Mouse (Mus musculus): ENCODE data around the gene Gmfb. TPM values are rescaled to one million over a fixed set of nuclear protein-coding genes. Genes with fewer than 3 reads are reported as not detected.

The Gmfb gene
- total RNA-seq, 2 experiments from 2014 or later = 28.0 to 31.3 TPM

DNA sequence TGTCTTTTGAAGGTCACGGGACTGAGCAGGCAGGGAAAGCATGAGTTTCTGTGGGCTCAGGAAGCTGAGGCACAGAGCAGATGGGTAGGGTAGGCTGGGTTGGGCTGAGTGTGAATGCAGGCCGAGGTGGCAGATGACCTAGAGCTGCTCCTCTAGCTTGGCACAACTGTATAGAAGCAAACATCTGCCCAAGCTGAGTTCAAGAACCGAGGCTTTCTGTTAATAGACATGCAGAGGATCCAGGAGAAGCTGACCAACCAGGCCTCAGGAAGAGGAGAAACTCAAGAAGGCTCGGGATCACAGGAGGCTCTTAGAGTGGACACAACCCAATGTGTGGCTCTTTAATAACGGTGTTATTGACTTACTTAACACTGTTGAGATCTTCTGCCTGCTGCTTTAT is 15.9 kb downstream of the Gmfb start:
- intact Hi-C loops (cut with DNase I) = no loop called here
- no peak for DNase-seq

DNA sequence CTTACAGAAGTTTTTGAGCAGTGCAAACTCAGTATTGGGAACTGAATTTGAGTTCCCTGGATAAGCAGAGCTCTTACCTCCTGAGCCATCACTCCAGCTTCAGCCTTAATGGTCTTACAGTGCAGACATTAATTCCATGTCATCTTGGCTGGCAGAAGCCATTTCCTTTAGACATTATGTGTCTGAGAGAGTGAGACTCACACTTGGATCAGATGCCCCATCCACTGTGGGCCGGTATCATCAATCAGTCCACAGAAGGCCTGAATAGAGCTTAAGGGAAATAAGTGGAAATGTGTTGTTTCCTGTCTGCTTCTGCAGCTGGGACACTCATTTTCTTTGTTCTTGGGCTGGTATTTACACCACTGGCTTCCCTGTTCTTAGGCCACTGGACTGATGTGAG is 18.3 kb downstream of the Gmfb start:
- intact Hi-C loops (cut with DNase I) = no loop called here
- DNase-seq = no peak

DNA sequence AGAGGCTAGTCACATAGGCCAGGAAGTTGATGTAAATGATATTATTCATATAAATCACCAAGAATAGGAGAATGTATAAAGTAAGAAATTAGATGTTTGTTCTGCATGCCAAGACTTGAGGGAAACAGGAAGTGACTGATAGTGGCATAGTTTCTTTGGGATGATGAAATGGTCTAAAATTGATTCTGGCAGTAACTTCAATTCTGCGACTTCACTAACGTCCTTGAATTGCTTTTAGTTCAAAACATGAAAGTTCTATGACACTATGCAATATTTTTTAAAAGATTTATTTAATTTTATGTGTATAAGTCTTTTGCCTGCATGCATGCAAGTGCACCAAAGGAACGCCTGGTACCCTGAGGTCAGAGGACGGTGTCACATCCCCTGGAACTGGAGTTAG is 18.8 kb downstream of the Gmfb start:
- intact Hi-C loops (cut with DNase I) = no loop called here
- no peak for DNase-seq

DNA sequence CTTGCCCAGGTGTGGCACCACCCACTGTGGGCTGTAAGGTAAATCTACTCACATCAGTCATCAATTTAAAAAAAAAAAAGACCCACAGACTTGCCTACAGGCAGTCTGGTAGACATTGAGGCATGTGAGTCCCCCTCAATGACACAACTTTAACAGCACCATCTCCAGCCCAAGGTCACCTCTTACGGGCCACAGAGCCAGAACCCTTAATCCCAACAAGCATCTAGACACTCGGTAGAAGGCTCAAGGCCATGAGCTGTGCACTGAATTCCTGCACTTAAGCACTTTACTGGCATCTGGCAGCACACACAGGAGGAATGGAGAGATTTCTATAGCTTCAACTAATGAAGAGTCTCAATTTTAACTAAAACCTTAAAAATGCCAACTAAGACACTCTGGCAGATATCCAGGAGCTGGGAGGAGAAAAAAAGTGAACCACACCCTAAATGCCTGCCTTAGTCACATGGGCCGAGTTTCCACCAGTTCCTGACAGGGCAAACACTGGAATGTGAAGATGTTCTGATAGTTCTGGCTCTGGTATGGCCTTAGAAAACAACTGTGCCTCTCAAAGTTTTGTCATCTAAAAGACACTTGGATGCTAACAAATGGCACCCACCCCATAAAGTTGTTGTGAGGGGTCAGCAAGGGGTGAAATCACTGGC is 21.2 kb downstream of the Gmfb start:
- intact Hi-C loops (cut with DNase I) = no loop called here
- no peak for DNase-seq

DNA sequence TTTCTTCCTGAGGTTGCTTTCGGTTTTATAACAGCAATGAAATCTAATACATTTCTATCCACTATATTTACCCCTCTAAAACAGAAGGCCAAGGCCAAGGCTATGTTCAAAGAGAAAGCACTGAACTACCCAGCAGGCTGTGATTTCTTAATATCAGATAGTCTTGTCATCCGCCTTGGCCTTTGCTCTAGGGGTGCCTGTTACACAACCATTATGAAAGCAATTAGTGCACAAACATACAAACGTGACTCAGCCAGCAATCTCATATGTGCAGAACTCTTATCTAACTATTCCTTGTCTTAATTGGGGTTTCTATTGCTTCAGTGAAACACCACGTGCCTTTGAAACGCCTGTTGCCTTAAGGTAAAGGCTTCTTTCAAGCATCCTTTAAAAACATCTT is 27.9 kb downstream of the Gmfb start:
- intact Hi-C loops (cut with DNase I) = no loop called here
- no peak for DNase-seq

DNA sequence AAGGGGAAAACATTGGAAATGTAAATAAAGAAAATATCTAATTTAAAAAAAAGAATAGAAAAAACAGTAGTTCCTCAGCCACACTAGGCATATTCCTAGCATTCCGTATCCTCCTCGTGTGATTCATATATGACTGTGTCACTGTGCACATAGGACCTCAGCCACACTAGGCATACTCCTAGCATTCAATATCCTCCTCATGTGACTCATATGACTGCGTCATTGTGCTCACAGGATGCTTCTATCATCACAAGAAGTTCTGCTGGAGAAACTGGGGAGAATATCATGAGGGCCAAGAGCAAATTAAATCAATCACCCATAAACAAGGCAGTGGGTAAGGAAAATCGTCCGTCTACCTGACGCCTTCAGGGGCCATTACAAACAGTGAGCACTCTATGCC is 31.3 kb downstream of the Gmfb start:
- no peak for DNase-seq
- intact Hi-C loops (cut with DNase I) = loop anchor here (2.0 kb wide), 1 partner anchor 28 kb away; no protein-coding TSS in a partner anchor

DNA sequence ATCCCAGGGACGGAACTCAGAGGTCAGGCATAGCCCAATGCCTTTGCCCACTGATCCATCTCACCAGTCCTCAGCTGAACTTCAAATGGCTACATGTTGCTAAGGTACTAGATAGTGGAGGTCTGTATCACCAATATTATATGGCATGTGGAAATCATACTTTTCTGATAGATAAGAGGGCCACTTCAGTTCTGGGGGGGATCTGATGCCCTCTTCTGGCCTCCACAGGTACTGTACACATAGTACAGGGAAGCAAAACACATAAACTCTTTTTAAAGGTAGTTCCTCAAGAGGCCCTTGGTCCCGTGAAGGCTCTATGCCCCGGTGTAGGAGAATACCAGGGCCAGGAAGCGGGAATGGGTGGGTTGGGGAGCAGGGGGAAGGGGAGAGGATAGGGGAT is 31.7 kb downstream of the Gmfb start:
- intact Hi-C loops (cut with DNase I) = loop anchor here (2.0 kb wide), 1 partner anchor 28 kb away; no protein-coding TSS in a partner anchor
- DNase-seq = no peak

DNA sequence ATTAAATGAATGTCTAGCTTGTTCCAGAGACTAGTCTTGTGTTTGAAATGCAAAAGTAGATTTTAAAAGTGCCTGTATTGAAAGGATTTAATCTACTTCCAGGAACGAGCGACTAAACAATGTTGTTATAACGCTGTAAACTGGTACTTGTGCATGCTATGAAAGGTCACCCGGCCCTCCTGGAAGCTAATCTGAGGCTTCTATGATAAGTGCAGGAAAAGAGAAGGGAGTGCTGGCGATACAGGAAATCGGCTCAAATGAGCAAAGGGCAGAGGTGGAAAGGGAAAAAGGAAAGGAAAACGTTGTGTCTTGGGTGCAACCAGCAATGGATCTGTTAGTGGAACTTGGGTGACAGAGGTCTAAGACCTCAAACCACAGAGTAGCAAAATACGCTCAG is 33.5 kb downstream of the Gmfb start:
- DNase-seq = no peak

DNA sequence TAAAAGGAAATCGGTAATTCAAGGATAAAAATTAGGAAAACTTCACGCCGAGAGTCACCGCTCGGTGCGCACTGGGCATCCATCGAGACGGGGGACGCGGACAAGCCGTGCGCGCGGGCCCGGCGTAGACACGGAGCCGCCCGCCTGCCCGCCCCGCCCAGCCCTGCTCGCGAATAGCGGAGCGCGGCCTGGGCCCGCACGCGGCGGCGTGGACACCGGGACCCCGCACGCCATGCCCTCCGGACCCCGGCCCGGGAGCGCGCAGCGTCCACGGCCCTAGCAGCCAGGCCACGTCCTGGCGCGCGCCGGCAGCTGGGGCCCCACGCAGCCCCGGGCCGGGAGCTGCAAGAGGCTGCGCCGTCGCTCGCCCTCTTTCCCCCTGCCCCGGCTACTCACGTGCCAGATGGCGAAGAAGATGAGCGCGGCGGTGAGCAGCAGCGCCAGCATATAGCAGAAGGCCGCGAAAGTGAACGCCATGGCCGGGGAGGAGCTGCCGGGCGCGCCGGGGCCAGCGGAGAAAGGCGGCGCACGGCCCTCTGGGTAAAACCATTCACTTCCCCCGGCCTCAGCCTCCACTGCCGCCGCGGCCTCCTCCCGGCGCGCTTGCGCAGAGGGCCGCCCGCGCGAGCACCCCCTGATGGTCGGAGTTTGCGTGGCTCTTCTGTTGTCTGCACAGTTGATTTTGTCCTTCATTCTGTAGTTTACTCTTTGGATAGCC is 34.1 kb downstream of the Gmfb start, which contains the start of gene Cnih1:
Gene Cnih1, minus strand, starts transcription at position 625 of the 718 bp plus-strand sequence.
- intact Hi-C loops (cut with DNase I) = no loop called here

More for the DNA sequence above, 33.5 kb downstream of the Gmfb start:
- intact Hi-C loops (cut with DNase I) = no loop called here

DNA sequence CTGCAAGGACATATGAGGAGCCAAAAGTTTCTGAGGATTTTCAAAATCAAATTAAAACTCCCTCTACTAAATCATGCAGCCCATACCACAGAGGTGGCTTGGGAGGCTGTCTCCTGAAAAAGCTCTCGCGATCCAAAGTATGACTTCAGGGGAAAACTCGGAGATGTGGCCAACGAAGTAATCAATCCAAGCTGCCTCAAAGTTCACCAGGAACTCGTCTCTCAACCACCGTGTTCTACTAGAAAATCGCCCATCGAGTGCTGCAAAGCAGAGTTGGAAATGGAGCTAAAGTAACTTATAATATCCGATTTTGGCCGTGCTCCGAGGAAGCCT is 34.6 kb downstream of the Gmfb start:
- intact Hi-C loops (cut with DNase I) = no loop called here
- DNase-seq = no peak

More for the DNA sequence above, 34.1 kb downstream of the Gmfb start, which contains the start of gene Cnih1:
- peak; percentile 91 for DNase-seq

DNA sequence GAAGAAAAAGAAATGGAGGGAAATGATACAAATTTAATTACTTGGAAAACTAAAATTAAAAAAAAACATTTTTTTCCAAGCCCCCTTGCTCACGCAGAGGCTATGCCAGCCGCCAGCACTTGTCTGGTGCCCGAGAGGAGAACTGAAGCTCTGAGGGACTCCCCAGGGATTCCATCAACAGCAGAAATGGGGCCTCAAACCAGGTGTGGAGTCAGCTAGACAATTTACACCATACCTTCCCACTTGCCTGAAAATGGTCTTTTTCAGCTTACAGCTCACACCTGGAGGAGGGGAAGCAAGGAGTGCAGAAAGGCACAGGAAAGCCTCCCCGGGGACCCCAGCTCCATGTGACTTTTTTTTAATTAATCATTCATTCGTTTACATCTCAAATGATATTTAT is 36.8 kb downstream of the Gmfb start:
- DNase-seq = no peak
- intact Hi-C loops (cut with DNase I) = no loop called here

DNA sequence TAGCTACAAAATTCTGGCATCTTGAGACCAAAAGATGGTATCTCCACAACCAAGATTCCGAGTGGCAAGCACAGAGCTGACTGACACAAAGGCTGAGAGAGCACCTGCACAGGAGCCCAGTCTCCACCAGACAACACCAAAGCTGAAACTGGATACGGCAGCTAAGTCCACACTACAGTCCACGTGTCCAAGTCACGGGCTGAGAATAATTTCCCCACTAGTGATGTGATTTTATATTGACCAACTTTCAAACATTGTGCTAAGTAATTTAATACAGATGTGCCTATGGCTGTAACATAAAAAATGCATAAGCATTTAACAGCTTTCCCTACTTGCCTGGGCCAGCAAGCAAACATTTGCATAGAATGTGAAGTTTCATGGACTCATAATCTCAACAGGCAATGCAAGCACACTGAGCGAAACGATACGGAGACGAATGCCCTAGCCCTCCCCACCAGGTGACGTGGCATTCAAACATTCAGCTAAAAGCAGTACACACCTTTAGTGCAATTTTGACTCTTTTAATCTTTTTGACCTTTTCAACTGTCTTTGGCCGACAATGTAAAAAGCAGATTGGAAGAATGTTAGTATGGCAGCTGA is 38.6 kb downstream of the Gmfb start:
- no peak for DNase-seq
- intact Hi-C loops (cut with DNase I) = no loop called here

DNA sequence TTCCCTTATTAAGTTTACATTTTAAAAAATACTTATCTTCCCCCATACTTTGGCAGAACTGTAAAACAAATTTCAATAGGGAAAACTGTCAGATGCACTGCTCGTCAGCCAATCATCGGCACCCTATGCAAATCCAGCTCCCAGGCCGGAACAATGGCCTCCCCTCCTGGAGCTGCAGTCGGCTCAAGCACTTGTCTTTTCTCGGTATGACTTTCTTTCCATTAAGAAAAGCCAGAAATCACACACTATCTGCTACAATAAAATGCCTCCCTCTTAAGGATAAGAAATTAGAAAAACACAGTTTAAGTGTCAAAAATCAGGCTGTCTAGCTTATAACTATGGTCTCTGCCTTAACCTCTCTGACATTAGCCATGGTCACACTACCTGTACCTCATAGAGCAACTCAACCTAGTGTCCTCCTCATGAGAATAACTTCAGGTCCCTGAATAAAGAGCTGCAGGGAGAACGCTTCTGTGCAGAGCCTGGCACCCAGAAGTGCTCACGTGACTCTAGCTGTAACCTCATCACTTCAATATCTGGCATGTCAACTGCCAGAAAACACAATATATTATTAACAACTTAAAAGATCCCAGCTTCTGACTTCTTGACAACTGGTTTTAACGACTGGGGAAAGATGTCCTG is 39.7 kb downstream of the Gmfb start:
- intact Hi-C loops (cut with DNase I) = no loop called here
- no peak for DNase-seq

DNA sequence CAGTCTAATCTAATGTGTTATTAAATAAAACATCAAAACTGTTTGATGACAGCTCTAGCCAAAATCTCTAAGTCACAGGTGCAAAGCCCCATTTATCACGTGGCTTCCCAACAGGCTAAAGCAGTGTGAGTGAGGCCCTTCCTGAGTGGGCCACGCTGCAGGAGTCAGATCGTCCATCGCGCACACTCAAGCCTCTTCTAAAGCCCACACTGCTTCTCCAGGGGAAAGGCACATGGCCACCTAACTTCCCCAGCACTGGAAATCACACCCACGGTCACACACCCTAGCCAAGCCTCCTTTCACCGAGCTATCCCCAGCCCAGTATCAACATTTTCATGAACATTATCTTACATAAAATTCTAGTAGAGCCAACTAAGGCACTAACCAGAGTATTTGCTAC is 41.0 kb downstream of the Gmfb start:
- intact Hi-C loops (cut with DNase I) = no loop called here
- DNase-seq = no peak

DNA sequence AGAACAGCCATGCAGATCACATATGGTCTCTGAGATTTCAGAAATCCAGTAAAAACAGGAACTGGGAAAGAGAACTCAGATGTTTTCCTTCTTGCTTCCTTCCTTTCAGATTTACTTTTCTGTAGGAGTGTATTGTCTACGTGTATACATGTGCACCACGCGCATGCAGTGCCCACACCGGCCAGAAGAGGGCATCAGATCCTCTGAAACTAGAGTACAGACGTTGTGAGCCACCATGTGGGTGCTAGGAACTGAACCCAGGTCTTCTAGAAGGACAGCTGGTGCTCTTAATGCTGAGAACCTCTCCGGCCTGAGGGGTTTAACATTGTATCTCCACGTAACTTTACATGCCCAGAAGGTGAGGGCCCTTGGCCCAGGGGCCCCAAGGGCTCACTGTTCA is 42.8 kb downstream of the Gmfb start:
- DNase-seq = no peak
- intact Hi-C loops (cut with DNase I) = no loop called here

DNA sequence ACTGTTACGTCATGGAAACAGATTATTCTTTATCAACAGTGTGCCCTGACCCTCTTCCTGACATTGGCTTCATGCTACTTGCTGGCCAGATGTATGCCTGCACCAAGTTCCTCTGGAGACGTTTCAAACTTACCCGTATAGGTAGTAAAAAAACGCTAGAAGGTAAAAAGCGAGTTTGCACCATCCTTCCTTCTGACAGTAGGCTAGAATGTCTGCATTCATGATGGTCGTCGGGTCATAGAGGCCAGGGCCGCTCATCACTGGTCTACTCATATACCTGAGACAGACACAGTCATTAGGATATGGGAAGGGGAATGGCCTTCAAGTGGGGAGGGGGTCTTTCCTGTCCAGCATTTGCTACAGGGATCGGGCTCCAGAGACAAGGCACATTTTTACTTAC is 43.3 kb downstream of the Gmfb start:
- DNase-seq = no peak
- intact Hi-C loops (cut with DNase I) = no loop called here

DNA sequence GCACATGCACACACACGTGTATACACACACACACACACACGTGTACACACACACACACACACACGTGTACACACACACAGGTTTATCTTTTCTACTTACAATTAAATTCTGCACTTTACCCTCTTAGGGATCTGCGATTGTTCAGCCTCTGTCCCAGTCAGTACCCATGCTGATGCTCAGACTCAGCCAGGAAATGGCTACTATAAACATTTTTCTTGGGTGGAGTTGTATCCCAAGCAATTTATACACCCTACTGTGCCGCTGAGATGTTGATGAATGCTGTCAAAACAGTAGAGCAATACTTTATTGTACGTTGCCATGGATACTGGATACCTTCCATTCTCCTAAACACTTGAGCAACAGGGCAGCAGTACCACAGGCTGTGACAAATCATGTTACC is 52.0 kb downstream of the Gmfb start:
- DNase-seq = no peak
- intact Hi-C loops (cut with DNase I) = no loop called here

DNA sequence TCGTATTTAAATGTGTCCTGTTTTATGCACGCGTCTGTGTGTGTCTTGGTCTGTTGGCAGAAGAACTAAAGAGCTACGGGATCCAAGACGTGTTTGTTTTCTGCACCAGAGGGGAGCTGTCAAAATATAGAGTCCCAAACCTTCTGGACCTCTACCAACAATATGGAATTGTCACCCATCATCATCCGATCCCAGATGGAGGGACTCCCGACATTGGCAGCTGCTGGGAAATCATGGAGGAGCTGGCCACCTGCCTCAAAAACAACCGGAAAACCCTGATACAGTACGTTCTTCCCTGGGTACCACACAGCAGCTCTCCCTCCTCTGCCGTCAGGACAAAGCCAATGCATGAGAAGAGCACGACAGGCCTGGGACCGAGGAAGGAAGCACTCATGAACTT is 54.9 kb downstream of the Gmfb start:
- intact Hi-C loops (cut with DNase I) = no loop called here
- DNase-seq = no peak

DNA sequence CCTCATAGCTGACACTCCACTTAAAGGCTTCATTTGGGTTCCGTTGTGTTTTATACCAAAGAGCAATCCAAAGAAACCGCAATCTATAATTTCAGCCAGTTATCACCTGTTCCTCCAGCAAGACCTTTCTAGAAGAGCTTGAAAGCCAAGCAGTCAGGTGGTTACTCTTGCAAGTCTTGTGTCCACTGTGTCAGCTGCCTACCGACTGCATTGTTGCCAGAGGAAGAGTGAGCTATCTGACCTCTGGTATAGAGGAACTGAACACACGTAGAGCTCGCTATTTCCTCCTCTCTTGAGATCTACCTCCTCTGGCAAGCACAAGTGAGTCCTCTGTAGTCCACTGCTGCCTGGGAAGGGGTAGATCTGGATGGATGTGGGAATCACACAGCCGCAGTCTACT is 60.9 kb downstream of the Gmfb start:
- no peak for DNase-seq

DNA sequence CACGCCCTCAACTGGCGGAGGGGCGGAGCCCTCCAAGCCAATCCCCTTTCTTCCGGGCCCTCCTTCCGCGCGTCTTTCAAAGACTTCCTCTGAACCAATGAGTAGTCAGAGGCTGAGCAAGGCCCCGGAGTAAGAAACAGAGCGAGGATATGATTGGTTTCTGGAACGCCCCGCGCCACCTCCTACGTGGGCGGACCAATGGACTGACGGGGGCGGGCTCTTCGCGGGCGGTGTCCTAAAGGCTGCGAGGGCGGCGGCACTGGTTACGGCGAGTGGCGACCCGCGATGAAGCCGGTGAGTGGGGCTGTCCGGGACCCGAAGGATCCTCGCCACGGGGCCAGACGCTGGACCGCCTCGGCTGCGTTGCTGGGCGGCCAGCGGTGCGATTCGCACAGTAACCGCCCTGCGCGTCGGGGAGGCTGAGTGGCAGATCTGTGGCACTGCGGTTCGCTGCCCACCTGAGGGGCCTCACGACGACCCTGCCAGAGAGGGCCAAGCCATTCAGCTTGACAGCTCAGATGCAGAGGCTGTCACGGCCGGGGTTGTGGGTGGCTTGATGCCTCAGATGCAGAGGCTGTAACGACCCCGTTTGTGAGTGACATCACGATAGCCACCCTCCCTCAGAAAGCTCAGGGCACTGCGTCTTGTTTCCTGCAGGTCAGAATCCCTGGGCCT is 61.5 kb downstream of the Gmfb start, which contains the start of gene Cdkn3:
Gene Cdkn3, plus strand, starts transcription at position 187 of the 675 bp plus-strand sequence.
- DNase-seq = peak; percentile 90 to 91
- intact Hi-C loops (cut with DNase I) = no loop called here

More for the DNA sequence above, 60.9 kb downstream of the Gmfb start:
- intact Hi-C loops (cut with DNase I) = no loop called here

DNA sequence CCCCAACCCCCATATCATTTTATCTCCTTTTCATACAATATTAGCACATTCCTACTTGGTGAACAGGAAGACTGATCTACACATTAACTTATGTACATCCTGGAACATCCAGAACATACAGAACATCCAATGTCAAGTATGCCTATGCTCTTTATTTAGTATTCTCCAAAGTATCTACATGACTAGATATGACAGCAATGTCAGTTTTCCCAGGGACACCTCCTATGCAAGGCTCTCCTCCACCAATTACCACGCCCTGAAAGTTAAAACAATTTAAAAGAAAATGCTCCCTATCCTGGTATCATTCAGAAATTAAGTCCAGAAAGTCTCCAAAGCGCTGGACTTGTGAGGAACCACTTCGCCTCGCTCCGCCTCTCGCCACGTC is 62.1 kb downstream of the Gmfb start:
- no peak for DNase-seq
- intact Hi-C loops (cut with DNase I) = no loop called here

Measured in heart, postnatal 36 days (tissue).